Mouse (Mus musculus): ENCODE results near the gene Robo3. TPM values are rescaled to one million over a fixed set of nuclear protein-coding genes. Genes with fewer than 3 reads are reported as not detected.

The Robo3 gene
- total and polyA plus RNA-seq, 2 experiments: 0.67 TPM; not detected in 1

- H3K9ac ChIP-seq (ENCODE audit: low read depth, low read length): no peak overlapping the region
- H3K36me3 ChIP-seq (ENCODE audit: control insufficient read depth, insufficient read depth, low read length): no peaks in the 10 kb centered on the region
- no peak for DNase-seq (ENCODE audit: extremely low read depth, low read depth, low spot score)
- no peak overlapping the region for H3K4me3 ChIP-seq (ENCODE audit: insufficient read depth, low read depth, low read length)
- H3K27me3 ChIP-seq (ENCODE audit: control insufficient read depth, insufficient read depth, low read length): peaks cover 7% of the 10 kb centered on the region
- 60% methylated on average over 6 of the region's 6 CpGs for WGBS
- TF ChIP-seq CTCF (IDR thresholded peaks at IDR 0.05; ENCODE audit: low read depth, low read length) (no peak), POLR2A (IDR thresholded peaks at IDR 0.05; ENCODE audit: extremely low read depth, insufficient read depth, low read length) (no peak)
- no peaks in the 10 kb centered on the region for H3K79me2 ChIP-seq (ENCODE audit: control insufficient read depth, insufficient read depth, low read length)
- H3K27ac ChIP-seq (replicated peaks; ENCODE audit: insufficient read depth, low read depth, low read length): no peak overlapping the region
- 0 out of 2 replicates have a peak, but pooled peaks cover 2% of the 10 kb centered on the region for H3K4me1 ChIP-seq (ENCODE audit: control insufficient read depth, insufficient read depth, low read length)
These were observed 21.0 kb upstream of the Robo3 start for GRCm38 (mm10) chr9:37454011-37454492.

DNA sequence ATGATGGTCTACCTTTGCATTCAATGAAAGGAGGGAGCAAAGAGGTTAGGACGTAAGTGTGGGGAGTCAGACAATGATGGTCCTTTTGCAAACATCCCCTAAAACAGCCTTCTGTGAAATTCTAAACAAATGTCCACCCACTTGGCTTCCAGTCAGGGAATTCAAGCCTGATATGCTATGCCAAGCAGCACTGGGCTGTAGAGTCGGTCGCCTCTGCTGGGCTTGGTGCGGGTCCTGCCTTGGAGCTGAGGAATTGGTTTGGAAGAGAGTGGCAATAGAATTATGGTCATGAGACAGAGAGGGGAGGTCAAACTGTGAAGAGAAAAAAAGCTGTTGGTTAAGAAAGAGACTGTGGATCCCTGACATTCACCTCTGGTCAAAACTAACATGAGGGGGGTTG, 20.3 kb upstream of the Robo3 start:
- 60% methylated on average over 4 of the region's 4 CpGs for WGBS
- H3K79me2 ChIP-seq (ENCODE audit: control insufficient read depth, insufficient read depth, low read length): no peaks in the 10 kb centered on the region
- TF ChIP-seq POLR2A (IDR thresholded peaks at IDR 0.05; ENCODE audit: extremely low read depth, insufficient read depth, low read length) (no peak), CTCF (IDR thresholded peaks at IDR 0.05; ENCODE audit: low read depth, low read length) (no peak)
- H3K4me1 ChIP-seq (ENCODE audit: control insufficient read depth, insufficient read depth, low read length): 0 out of 2 replicates have a peak, but pooled peaks cover 2% of the 10 kb centered on the region
- H3K4me3 ChIP-seq (ENCODE audit: insufficient read depth, low read depth, low read length): no peak overlapping the region
- peaks cover 7% of the 10 kb centered on the region for H3K27me3 ChIP-seq (ENCODE audit: control insufficient read depth, insufficient read depth, low read length)
- H3K27ac ChIP-seq (replicated peaks; ENCODE audit: insufficient read depth, low read depth, low read length): no peak overlapping the region
- H3K9ac ChIP-seq (ENCODE audit: low read depth, low read length): no peak overlapping the region
- H3K36me3 ChIP-seq (ENCODE audit: control insufficient read depth, insufficient read depth, low read length): no peaks in the 10 kb centered on the region
- DNase-seq (ENCODE audit: extremely low read depth, low read depth, low spot score): no peak

DNA sequence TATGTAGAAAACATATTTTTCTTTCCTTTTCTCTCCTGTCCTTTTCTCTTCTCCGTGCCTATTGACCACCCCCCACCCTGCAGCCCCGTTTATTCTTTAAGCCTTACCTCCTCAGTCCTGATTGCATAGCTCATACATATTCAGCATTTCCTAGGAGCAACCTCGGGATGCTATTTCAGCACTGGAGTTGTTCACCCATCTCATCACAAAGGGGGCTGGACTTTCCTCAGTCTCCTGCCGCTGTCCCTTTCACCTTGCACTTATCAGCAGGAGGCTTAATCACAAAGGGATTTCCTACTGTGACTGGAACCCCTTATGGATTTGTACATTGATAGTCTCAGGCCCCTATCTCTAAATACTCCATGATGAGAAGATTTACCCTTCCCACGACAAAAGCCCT, 19.4 kb upstream of the Robo3 start:
- H3K27ac ChIP-seq (replicated peaks; ENCODE audit: insufficient read depth, low read depth, low read length): no peak overlapping the region
- peaks cover 7% of the 10 kb centered on the region for H3K27me3 ChIP-seq (ENCODE audit: control insufficient read depth, insufficient read depth, low read length)
- no peaks in the 10 kb centered on the region for H3K36me3 ChIP-seq (ENCODE audit: control insufficient read depth, insufficient read depth, low read length)

GRCm38 (mm10) chr9:37437772-37438735, 5.0 kb upstream of the Robo3 start:
- no peaks in the 10 kb centered on the region for H3K36me3 ChIP-seq (ENCODE audit: control insufficient read depth, insufficient read depth, low read length)
- 58% methylated on average over 3 of the region's 3 CpGs for WGBS
- no peaks in the 10 kb centered on the region for H3K79me2 ChIP-seq (ENCODE audit: control insufficient read depth, insufficient read depth, low read length)
- H3K27me3 ChIP-seq (ENCODE audit: control insufficient read depth, insufficient read depth, low read length): no peaks in the 10 kb centered on the region; the same call in 1 of the 2 replicates
- TF ChIP-seq CTCF (IDR thresholded peaks at IDR 0.05; ENCODE audit: low read depth, low read length) (no peak), POLR2A (IDR thresholded peaks at IDR 0.05; ENCODE audit: extremely low read depth, insufficient read depth, low read length) (no peak)
- no peaks in the 10 kb centered on the region for H3K4me1 ChIP-seq (ENCODE audit: control insufficient read depth, insufficient read depth, low read length)
- DNase-seq (ENCODE audit: extremely low read depth, low read depth, low spot score): no peak
- H3K27ac ChIP-seq (replicated peaks; ENCODE audit: insufficient read depth, low read depth, low read length): no peak overlapping the region
- H3K4me3 ChIP-seq (ENCODE audit: insufficient read depth, low read depth, low read length): no peak overlapping the region
- H3K9ac ChIP-seq (ENCODE audit: low read depth, low read length): no peak overlapping the region

More for the DNA sequence above, 19.4 kb upstream of the Robo3 start:
- Histone ChIP-seq H3K9ac (ENCODE audit: low read depth, low read length) (no peak overlapping the region), H3K79me2 (ENCODE audit: control insufficient read depth, insufficient read depth, low read length) (no peaks in the 10 kb centered on the region), H3K4me1 (ENCODE audit: control insufficient read depth, insufficient read depth, low read length) (0 out of 2 replicates have a peak, but pooled peaks cover 2% of the 10 kb centered on the region), H3K4me3 (ENCODE audit: insufficient read depth, low read depth, low read length) (no peak overlapping the region)
- 19% methylated on average over 5 of the region's 5 CpGs for WGBS
- no peak for DNase-seq (ENCODE audit: extremely low read depth, low read depth, low spot score)
- TF ChIP-seq POLR2A (IDR thresholded peaks at IDR 0.05; ENCODE audit: extremely low read depth, insufficient read depth, low read length) (no peak), CTCF (IDR thresholded peaks at IDR 0.05; ENCODE audit: low read depth, low read length) (no peak)

GRCm38 (mm10) chr9:37435616-37436015, 2.6 kb upstream of the Robo3 start:
- Histone ChIP-seq H3K4me3 (ENCODE audit: insufficient read depth, low read depth, low read length) (no peak overlapping the region), H3K27ac (replicated peaks; ENCODE audit: insufficient read depth, low read depth, low read length) (no peak overlapping the region), H3K36me3 (ENCODE audit: control insufficient read depth, insufficient read depth, low read length) (no peaks in the 10 kb centered on the region), H3K79me2 (ENCODE audit: control insufficient read depth, insufficient read depth, low read length) (no peaks in the 10 kb centered on the region), H3K4me1 (ENCODE audit: control insufficient read depth, insufficient read depth, low read length) (no peaks in the 10 kb centered on the region), H3K9ac (ENCODE audit: low read depth, low read length) (no peak overlapping the region), H3K27me3 (ENCODE audit: control insufficient read depth, insufficient read depth, low read length) (no peaks in the 10 kb centered on the region; the same call in 1 of the 2 replicates)
- WGBS: 11% methylated on average over 4 of the region's 4 CpGs
- TF ChIP-seq POLR2A (IDR thresholded peaks at IDR 0.05; ENCODE audit: extremely low read depth, insufficient read depth, low read length) (no peak), CTCF (IDR thresholded peaks at IDR 0.05; ENCODE audit: low read depth, low read length) (no peak)
- no peak for DNase-seq (ENCODE audit: extremely low read depth, low read depth, low spot score)
